Mouse (Mus musculus): ENCODE results near the gene Tmem30a. TPM values are rescaled to one million over a fixed set of nuclear protein-coding genes. Genes with fewer than 3 reads are reported as not detected.

The Tmem30a gene
- polyA plus RNA-seq, 1 experiment from 2014 or later: 45.7 TPM

DNA sequence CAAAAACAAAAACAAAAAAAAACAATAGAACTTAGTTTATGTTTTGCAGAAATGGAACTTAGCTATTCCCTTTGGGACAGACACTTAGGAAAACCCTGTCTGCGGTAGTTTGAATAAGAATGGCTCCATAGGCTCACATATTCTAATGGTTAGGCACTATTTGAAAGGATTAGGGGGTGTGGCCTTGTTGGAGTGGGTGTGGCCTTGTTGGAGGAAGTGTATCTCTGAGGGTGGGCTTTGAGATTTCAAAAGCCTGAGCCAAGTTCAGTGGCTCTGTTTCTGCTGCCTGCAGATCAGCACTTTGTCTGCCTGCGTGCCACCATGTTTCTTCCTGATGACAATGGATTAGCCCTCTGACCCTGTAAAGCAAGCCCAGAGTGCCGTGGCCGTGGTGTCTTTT, 48.3 kb downstream of the Tmem30a start:
- Histone ChIP-seq H3K9ac (no peak overlapping the region), H3K4me2 (no peak overlapping the region), H3K36me3 (no peaks in the 10 kb centered on the region), H3K9me3 (no peaks in the 10 kb centered on the region), H3K4me3 (no peak overlapping the region), H3K4me1 (no peaks in the 10 kb centered on the region), H3K27ac (no peak overlapping the region), H3K27me3 (no peaks in the 10 kb centered on the region)
- ATAC-seq (ENCODE audit: insufficient number of reproducible peaks, insufficient read depth, low FRiP score, low TSS enrichment, low read depth): no peak
- WGBS: 60% methylated on average over 4 of the region's 4 CpGs

GRCm38 (mm10) chr9:79735608-79736007, 57.7 kb downstream of the Tmem30a start:
- H3K4me3 ChIP-seq: no peak overlapping the region
- no peak overlapping the region for H3K4me2 ChIP-seq
- no peak for ATAC-seq (ENCODE audit: insufficient number of reproducible peaks, insufficient read depth, low FRiP score, low TSS enrichment, low read depth)
- H3K27ac ChIP-seq: no peak overlapping the region
- H3K9ac ChIP-seq: no peak overlapping the region
- H3K4me1 ChIP-seq: no peaks in the 10 kb centered on the region
- no peaks in the 10 kb centered on the region for H3K27me3 ChIP-seq
- WGBS: 83% methylated on average over 6 of the region's 6 CpGs
- H3K9me3 ChIP-seq: no peaks in the 10 kb centered on the region
- no peaks in the 10 kb centered on the region for H3K36me3 ChIP-seq

GRCm38 (mm10) chr9:79730301-79730700, 63.0 kb downstream of the Tmem30a start:
- Histone ChIP-seq H3K4me3 (no peak overlapping the region), H3K9me3 (no peaks in the 10 kb centered on the region), H3K4me2 (no peak overlapping the region), H3K36me3 (no peaks in the 10 kb centered on the region), H3K27ac (no peak overlapping the region), H3K4me1 (no peaks in the 10 kb centered on the region), H3K9ac (no peak overlapping the region), H3K27me3 (no peaks in the 10 kb centered on the region)
- ATAC-seq (ENCODE audit: insufficient number of reproducible peaks, insufficient read depth, low FRiP score, low TSS enrichment, low read depth): no peak
- 76% methylated on average over 5 of the region's 5 CpGs for WGBS

DNA sequence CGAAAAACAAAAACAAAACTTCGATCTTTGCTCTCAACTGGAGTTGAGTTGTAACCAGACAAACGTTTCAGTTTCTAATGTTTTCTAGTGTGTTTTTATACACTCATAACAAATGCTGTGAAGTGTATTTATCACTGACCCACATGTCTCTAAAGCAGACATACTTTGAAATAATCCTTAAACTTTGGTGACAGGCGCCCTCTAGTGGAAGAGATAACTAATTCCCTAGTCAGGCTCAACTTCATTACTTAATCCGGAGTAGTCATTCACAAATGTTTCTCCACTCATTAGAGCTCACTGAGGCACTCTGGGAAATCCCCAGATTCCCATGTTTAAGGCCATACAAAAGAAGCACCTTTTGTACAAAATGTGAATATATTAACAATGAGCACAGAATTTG, 70.2 kb downstream of the Tmem30a start:
- no peak overlapping the region for H3K27ac ChIP-seq
- 36% methylated on average over 5 of the region's 5 CpGs for WGBS
- H3K27me3 ChIP-seq: peaks cover 11% of the 10 kb centered on the region
- no peak overlapping the region for H3K4me2 ChIP-seq
- no peak overlapping the region for H3K9ac ChIP-seq
- peaks cover 18% of the 10 kb centered on the region for H3K4me1 ChIP-seq
- no peak overlapping the region for H3K4me3 ChIP-seq
- H3K9me3 ChIP-seq: no peaks in the 10 kb centered on the region
- no peak for ATAC-seq (ENCODE audit: insufficient number of reproducible peaks, insufficient read depth, low FRiP score, low TSS enrichment, low read depth)
- H3K36me3 ChIP-seq: no peaks in the 10 kb centered on the region

- Histone ChIP-seq H3K36me3 (no peaks in the 10 kb centered on the region), H3K9me3 (no peaks in the 10 kb centered on the region), H3K4me1 (peaks cover 29% of the 10 kb centered on the region), H3K9ac (peak overlapping the region; percentile 16; the same call in 1 of the 2 replicates), H3K4me3 (peak overlapping the region; percentile 70), H3K4me2 (peak overlapping the region; percentile 79), H3K27ac (0 out of 2 replicates have a peak overlapping the region, but pooled peaks have one; percentile 16), H3K27me3 (peaks cover 17% of the 10 kb centered on the region)
- 5% methylated on average over 9 of the region's 9 CpGs for WGBS
- no peak for ATAC-seq (ENCODE audit: insufficient number of reproducible peaks, insufficient read depth, low FRiP score, low TSS enrichment, low read depth)
Measured at GRCm38 (mm10) chr9:79721056-79721455, 72.3 kb downstream of the Tmem30a start.

DNA sequence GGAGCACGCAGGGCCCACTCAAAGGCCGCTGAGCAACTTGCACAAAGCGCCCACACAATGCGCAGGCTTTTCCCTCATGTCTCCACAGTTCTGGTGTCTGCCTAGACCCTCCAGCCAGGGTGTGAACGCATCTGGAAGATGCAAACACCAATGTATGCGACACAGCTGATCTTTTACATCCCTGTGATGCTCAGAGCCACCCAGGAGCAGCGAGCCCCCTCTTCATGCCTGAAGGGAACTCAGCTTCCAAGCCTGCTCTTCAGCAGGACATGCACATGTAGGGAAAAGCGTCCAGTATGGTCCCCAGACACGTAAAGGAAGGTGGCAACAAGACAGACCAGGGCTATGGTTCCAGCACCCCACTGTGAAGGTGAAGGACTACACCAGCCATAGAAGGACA, 73.2 kb downstream of the Tmem30a start:
- Histone ChIP-seq H3K9me3 (no peaks in the 10 kb centered on the region), H3K27ac (no peak overlapping the region), H3K27me3 (peaks cover 17% of the 10 kb centered on the region), H3K9ac (no peak overlapping the region), H3K36me3 (no peaks in the 10 kb centered on the region), H3K4me2 (peak overlapping the region; percentile 79), H3K4me1 (peaks cover 34% of the 10 kb centered on the region), H3K4me3 (peak overlapping the region; percentile 70; the same call in 1 of the 2 replicates)
- no peak for ATAC-seq (ENCODE audit: insufficient number of reproducible peaks, insufficient read depth, low FRiP score, low TSS enrichment, low read depth)
- WGBS: 29% methylated on average over 9 of the region's 9 CpGs

DNA sequence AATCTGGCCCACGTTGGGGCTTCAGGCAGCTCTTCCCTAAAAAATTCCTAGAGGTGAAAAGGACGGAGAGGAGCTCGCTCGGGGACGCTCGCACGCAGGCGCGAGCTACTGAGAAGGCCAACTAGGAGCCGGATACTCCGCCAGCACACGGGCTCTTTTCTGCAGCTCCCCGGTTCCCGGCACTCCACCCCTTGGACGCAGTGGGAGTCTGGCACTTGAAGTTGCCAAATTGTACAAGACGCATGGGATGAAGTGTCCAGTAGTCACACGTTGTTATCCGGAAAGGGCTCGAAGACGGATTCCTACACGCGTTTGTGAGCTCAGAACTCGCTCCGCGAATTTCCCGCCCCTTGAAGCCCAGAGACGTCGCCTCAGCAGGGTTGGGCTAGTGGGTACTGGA, 73.9 kb downstream of the Tmem30a start:
- Histone ChIP-seq H3K27me3 (peaks cover 17% of the 10 kb centered on the region), H3K4me3 (peak overlapping the region; percentile 70), H3K4me1 (peaks cover 41% of the 10 kb centered on the region), H3K36me3 (no peaks in the 10 kb centered on the region), H3K4me2 (peak overlapping the region; percentile 79), H3K27ac (peak overlapping the region; percentile 88), H3K9me3 (no peaks in the 10 kb centered on the region), H3K9ac (peak overlapping the region; percentile 84)
- ATAC-seq (ENCODE audit: insufficient number of reproducible peaks, insufficient read depth, low FRiP score, low TSS enrichment, low read depth): no peak
- 3% methylated on average over 28 of the region's 28 CpGs for WGBS

Other genes with a start within 250 kb of the Tmem30a start
- 84.9 and 114 TPM in 2 replicates for gene Col12a1, start 74.7 kb downstream of the Tmem30a start, polyA plus RNA-seq (2015; fragmentation: Nextera tagmentation; extraction: Ambion mirVana)
- 640 and 679 TPM in 2 replicates for gene Cox7a2, start 33.6 kb downstream of the Tmem30a start, polyA plus RNA-seq (2015; fragmentation: Nextera tagmentation; extraction: Ambion mirVana)
- gene Filip1, start 219.3 kb upstream of the Tmem30a start, polyA plus RNA-seq (2015; fragmentation: Nextera tagmentation; extraction: Ambion mirVana): 4.1 and 5.6 TPM in 2 replicates